Mouse (Mus musculus) heart, embryonic 13.5 days (tissue): Measurements from ENCODE around the gene H2-Q6. TPM values are rescaled to one million over a fixed set of nuclear protein-coding genes. Genes with fewer than 3 reads are reported as not detected.
"Not testable (repeated sequence)": the region's sequence is repeated elsewhere in the genome, so short reads cannot be mapped to it uniquely, and the experiment has no call there.

Experiments
- ATAC-seq: fragments of 200-750 bp; cut with Nextera tagmentation; 2 replicates; pipeline ENCODE4 v1.8.0; 2017; ENCODE audit warnings: moderate TSS enrichment; ENCODE audit not compliant: insufficient number of reproducible peaks, low FRiP score, low TSS enrichment; ENCODE audit errors: extremely low read depth
- H3K27ac ChIP-seq: fragments of 300-500 bp; sonication (generic); replicated peaks from 2 replicates; pipeline ENCODE4 v1.5.1; 2015; ENCODE audit warnings: moderate library complexity, mild to moderate bottlenecking, inconsistent platforms
- H3K27me3 ChIP-seq: fragments of 300-500 bp; sonication (generic); replicated peaks from 2 replicates; pipeline ENCODE4 v1.6.1; 2015; ENCODE audit warnings: mild to moderate bottlenecking, inconsistent platforms
- H3K36me3 ChIP-seq: fragments of 300-500 bp; sonication (generic); 2 replicates; pipeline ENCODE4 v1.6.1; 2015; ENCODE audit warnings: mild to moderate bottlenecking, inconsistent platforms
- H3K4me1 ChIP-seq: fragments of 300-500 bp; sonication (generic); 2 replicates; pipeline ENCODE4 v1.6.1; 2015; ENCODE audit warnings: inconsistent platforms
- H3K4me2 ChIP-seq: fragments of 300-500 bp; sonication (generic); 2 replicates; pipeline ENCODE4 v1.6.1; 2015; ENCODE audit warnings: inconsistent platforms, mild to moderate bottlenecking, moderate library complexity
- H3K4me3 ChIP-seq: fragments of 300-500 bp; sonication (generic); 2 replicates; pipeline ENCODE4 v1.5.1; 2015; ENCODE audit warnings: moderate library complexity, mild to moderate bottlenecking, inconsistent platforms
- H3K9ac ChIP-seq: fragments of 300-500 bp; sonication (generic); 2 replicates; pipeline ENCODE4 v1.6.1; 2015; ENCODE audit warnings: inconsistent platforms, mild to moderate bottlenecking, moderate library complexity
- H3K9me3 ChIP-seq: fragments of 300-500 bp; sonication (generic); 2 replicates; pipeline ENCODE4 v1.6.1; 2016; ENCODE audit warnings: inconsistent platforms
- WGBS: fragments of 180-500 bp; shearing (Covaris S2); methylation state at CpG from one replicate; pipeline ENCODE4 v1.1.7; 2015; ENCODE audit warnings: mixed read lengths; 5-methylcytosine and 5-hydroxymethylcytosine counted together
- polyA plus RNA-seq: library from polyadenylated mRNA; unstranded; fragments of >200 nt; fragmentation: Nextera tagmentation; extraction: Ambion mirVana; gene quantifications from 2 replicates; pipeline ENCODE4 v1.2.1, GENCODE M21; 2015

H2-Q6 gene
- polyA plus RNA-seq, 1 experiment from 2014 or later = 0.23 TPM

GRCm38 (mm10) chr17:35419564-35419963, 5.1 kb upstream of the H2-Q6 start:
- not testable (repeated sequence) for H3K4me1 ChIP-seq, H3K4me3 ChIP-seq, H3K9ac ChIP-seq, H3K36me3 ChIP-seq, H3K9me3 ChIP-seq, H3K4me2 ChIP-seq, H3K27ac ChIP-seq, ATAC-seq
- H3K27me3 ChIP-seq = peaks cover 50% of the 10 kb centered on the region
- WGBS = 53% methylated on average over 4 of the region's 4 CpGs

GRCm38 (mm10) chr17:35420206-35420810, 4.3 kb upstream of the H2-Q6 start:
- H3K36me3 ChIP-seq, ATAC-seq, H3K4me2 ChIP-seq, H3K9me3 ChIP-seq, H3K27ac ChIP-seq, H3K9ac ChIP-seq, H3K4me3 ChIP-seq, H3K4me1 ChIP-seq: not testable (repeated sequence)
- peaks cover 57% of the 10 kb centered on the region for H3K27me3 ChIP-seq
- 14% methylated on average over 11 of the region's 11 CpGs for WGBS

GRCm38 (mm10) chr17:35421331-35421730, 3.3 kb upstream of the H2-Q6 start:
- not testable (repeated sequence) for H3K9me3 ChIP-seq, H3K4me3 ChIP-seq, H3K36me3 ChIP-seq, ATAC-seq, H3K9ac ChIP-seq, H3K4me2 ChIP-seq, H3K27ac ChIP-seq
- Histone ChIP-seq H3K27me3 (peaks cover 67% of the 10 kb centered on the region), H3K4me1 (peaks cover 10% of the 10 kb centered on the region)
- 86% methylated on average over 4 of the region's 4 CpGs for WGBS

DNA sequence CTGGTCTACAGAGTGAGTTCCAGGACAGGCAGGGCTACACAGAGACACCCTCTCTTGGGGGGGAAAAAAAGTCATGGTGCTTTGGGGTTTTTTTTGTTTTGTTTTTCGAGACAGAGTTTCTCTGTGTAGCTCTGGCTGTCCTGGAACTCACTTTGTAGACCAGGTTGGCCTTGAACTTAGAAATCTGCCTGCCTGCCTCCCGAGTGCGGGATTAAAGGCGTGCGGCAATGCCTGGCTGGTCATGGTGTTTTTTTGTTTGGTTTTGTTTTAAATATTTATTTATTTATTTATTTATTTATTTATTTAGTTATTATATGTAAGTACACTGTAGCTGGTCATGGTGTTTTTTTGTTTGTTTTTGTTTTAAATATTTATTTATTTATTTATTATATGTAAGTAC, 2.3 kb upstream of the H2-Q6 start:
- H3K36me3 ChIP-seq, ATAC-seq, H3K27ac ChIP-seq, H3K4me3 ChIP-seq, H3K4me2 ChIP-seq, H3K9me3 ChIP-seq, H3K9ac ChIP-seq: not testable (repeated sequence)
- 84% methylated on average over 5 of the region's 5 CpGs for WGBS
- peaks cover 10% of the 10 kb centered on the region for H3K4me1 ChIP-seq
- peaks cover 70% of the 10 kb centered on the region for H3K27me3 ChIP-seq

DNA sequence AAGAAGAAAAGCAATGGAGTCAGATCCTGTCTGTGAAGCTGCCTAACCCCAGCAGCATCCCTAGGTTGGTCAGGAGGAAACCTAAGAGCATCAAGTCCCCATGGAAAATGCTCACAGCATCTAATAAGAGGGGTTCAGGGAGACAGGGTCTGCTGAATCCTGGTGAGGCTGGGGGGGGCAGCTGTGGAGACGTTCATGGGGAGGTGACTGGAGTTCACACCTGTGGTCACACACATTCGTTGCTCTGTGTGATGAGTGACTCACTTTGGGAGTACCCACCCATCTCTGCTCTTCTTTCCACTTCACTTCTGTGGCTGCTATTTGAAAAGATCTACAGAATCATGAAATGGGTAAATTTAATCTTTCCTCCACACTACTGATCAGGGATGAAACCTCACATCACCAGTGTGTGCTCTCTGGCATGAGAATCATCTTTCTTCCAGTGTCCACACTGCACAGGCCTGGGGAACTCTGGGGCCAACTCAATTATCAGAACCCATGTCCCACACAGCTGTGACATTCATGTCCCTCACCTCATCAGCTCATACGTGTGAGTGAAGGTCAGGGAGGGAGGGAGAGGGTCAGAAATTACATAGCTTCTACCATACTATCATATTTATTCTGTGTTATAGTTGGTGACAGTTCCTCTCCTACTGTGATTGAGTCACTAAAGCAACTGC, 1.4 kb upstream of the H2-Q6 start:
- not testable (repeated sequence) for H3K9ac ChIP-seq, H3K9me3 ChIP-seq, H3K36me3 ChIP-seq, H3K4me3 ChIP-seq, H3K4me2 ChIP-seq, ATAC-seq, H3K27ac ChIP-seq
- Histone ChIP-seq H3K27me3 (peaks cover 71% of the 10 kb centered on the region), H3K4me1 (peaks cover 10% of the 10 kb centered on the region)
- 57% methylated on average over 3 of the region's 3 CpGs for WGBS

DNA sequence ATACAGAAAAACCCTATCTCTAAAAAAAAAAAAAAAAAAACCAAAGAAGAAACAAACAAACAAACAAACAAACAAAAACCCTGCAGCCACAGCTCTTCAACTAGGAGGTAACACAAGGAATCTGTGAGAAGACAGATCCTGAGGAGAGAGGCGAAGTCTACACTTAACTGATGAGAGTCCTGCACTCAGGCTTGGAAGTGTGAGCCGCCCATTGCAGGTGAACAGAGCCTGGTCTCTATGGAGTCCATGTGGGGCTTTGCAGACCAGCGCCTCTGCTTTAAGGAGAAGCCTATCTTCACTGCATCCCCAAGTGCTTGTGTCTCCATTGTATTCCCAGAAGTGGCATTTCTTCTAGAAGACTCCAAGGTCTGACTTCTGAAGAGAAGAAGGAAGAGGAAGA, 544 bp upstream of the H2-Q6 start:
- not testable (repeated sequence) for H3K9ac ChIP-seq, H3K4me3 ChIP-seq, H3K27ac ChIP-seq, ATAC-seq, H3K36me3 ChIP-seq, H3K9me3 ChIP-seq, H3K4me2 ChIP-seq
- H3K27me3 ChIP-seq = peaks cover 69% of the 10 kb centered on the region
- 67% methylated on average over 3 of the region's 3 CpGs for WGBS
- H3K4me1 ChIP-seq = peaks cover 10% of the 10 kb centered on the region

DNA sequence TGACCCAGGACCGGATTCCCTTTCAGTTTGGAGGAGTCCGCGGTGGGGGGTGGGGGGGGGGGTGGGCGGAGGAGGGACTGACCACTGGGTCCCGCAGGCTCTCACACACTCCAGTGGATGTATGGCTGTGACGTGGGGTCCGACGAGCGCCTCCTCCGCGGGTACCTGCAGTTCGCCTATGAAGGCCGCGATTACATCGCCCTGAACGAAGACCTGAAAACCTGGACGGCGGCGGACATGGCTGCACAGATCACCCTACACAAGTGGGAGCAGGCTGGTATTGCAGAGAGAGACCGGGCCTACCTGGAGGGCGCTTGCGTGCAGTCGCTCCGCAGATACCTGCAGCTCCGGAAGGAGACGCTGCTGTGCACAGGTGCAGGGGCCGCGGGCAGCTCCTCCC, 824 bp downstream of the H2-Q6 start:
- not testable (repeated sequence) for ATAC-seq
- peak overlapping the region; percentile 64 for H3K4me2 ChIP-seq

DNA sequence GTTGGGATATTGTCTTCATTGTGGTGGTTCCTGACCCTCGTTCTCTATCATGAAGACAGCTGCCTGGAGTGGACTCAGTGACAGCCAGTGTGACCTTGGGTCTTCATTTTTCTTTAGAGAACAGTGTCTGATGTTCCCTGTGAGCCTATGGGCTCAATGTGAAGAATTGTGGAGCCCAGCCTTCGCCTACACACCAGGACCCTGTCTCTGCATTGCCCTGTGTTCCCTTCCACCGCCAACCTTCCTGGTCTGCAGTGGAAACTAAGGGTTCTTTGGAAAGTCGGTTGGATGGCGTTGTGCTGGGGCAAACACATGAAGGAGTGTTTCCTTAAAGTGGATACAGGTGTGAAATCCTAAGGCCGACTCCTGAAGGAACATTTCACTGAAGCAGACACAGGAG, 4.2 kb downstream of the H2-Q6 start:
- Histone ChIP-seq H3K4me1 (peaks cover 10% of the 10 kb centered on the region), H3K27me3 (peaks cover 57% of the 10 kb centered on the region)
- H3K4me2 ChIP-seq, H3K27ac ChIP-seq, H3K9me3 ChIP-seq, H3K9ac ChIP-seq, ATAC-seq, H3K4me3 ChIP-seq, H3K36me3 ChIP-seq: not testable (repeated sequence)
- WGBS = 65% methylated on average over 6 of the region's 6 CpGs

More for the DNA sequence above, 824 bp downstream of the H2-Q6 start:
- H3K9ac ChIP-seq, H3K36me3 ChIP-seq, H3K9me3 ChIP-seq, H3K27ac ChIP-seq: not testable (repeated sequence)
- Histone ChIP-seq H3K4me3 (peak overlapping the region; percentile 42), H3K4me1 (peaks cover 10% of the 10 kb centered on the region), H3K27me3 (peaks cover 65% of the 10 kb centered on the region)
- WGBS = 10% methylated on average over 27 of the region's 28 CpGs

DNA sequence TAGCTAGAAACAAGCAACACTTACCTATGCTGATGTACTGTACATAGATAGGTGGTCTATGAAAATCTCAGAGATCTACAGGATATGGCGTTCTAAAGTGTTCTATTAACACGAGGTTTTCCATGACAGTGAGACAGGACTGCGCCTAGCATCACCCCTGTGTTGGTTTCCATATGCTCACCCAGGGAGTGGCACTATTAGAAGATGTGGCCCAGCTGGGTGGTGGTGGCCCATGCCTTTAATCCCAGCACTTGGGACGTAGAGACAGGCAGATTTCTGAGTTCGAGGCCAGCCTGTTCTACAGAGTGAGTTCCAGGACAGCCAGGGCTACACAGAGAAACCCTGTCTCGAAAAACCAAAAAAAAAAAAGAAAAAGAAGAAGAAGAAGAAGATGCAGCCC, 6.0 kb downstream of the H2-Q6 start:
- not testable (repeated sequence) for ATAC-seq, H3K36me3 ChIP-seq, H3K27ac ChIP-seq, H3K4me3 ChIP-seq, H3K9ac ChIP-seq, H3K4me1 ChIP-seq, H3K4me2 ChIP-seq, H3K9me3 ChIP-seq
- WGBS = 75% methylated on average over 6 of the region's 6 CpGs
- H3K27me3 ChIP-seq = peaks cover 47% of the 10 kb centered on the region

DNA sequence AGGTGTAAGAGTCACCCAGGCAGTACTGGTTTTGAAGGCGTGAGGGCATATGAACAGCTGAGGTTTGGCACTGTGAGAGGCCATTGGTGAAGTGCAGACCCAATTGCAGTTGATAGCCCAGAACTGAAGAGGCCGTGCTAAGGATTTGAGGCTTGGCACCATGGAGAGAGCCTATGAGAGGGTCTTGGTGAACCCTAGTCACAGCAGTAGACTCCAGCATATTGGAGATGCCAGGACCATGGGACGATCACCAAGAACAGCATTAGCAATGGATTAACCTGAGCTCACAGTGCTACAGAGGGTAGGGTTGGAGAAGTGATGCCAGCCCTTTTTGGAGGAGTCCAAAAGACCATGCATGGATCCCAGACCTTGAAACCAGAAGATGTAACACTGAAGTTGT, 7.5 kb downstream of the H2-Q6 start:
- not testable (repeated sequence) for H3K9me3 ChIP-seq, H3K36me3 ChIP-seq, ATAC-seq, H3K9ac ChIP-seq, H3K4me1 ChIP-seq, H3K27ac ChIP-seq, H3K4me3 ChIP-seq, H3K4me2 ChIP-seq
- 76% methylated on average over 3 of the region's 3 CpGs for WGBS
- peaks cover 50% of the 10 kb centered on the region for H3K27me3 ChIP-seq

- not testable (repeated sequence) for ATAC-seq
- WGBS = 8% methylated on average over 8 of the region's 8 CpGs
Measured at GRCm38 (mm10) chr17:35434836-35435235, 10.2 kb downstream of the H2-Q6 start.

DNA sequence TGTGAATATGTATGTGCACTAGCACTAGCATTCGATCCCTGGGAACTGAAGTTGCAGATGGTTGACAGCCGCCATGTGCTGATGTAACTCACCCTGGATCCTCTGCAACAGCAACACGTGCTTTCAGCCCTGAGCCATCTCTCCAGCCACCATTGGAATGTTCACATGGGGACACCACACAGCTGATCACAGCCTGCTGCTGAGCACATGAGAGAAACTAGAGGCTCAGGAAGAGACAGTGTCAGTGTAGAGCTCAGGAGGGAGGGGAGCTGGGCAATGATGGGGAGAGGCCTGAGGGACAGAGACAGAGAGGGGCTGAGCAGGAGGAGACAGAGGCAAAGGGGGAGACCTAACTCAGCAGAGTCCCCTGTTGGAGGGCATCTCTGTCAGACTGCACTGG, 10.9 kb downstream of the H2-Q6 start:
- 69% methylated on average over 3 of the region's 3 CpGs for WGBS
- H3K27ac ChIP-seq, ATAC-seq: not testable (repeated sequence)

More at GRCm38 (mm10) chr17:35434836-35435235, 10.2 kb downstream of the H2-Q6 start:
- H3K27me3 ChIP-seq = peaks cover 57% of the 10 kb centered on the region
- H3K9me3 ChIP-seq, H3K9ac ChIP-seq, H3K36me3 ChIP-seq, H3K4me3 ChIP-seq, H3K27ac ChIP-seq, H3K4me2 ChIP-seq, H3K4me1 ChIP-seq: not testable (repeated sequence)

More for the DNA sequence above, 10.9 kb downstream of the H2-Q6 start:
- H3K27me3 ChIP-seq = peaks cover 62% of the 10 kb centered on the region
- not testable (repeated sequence) for H3K9me3 ChIP-seq, H3K4me1 ChIP-seq, H3K36me3 ChIP-seq, H3K4me3 ChIP-seq, H3K4me2 ChIP-seq, H3K9ac ChIP-seq
